Mouse (Mus musculus): Measurements from ENCODE around the gene Tirap. TPM values are rescaled to one million over a fixed set of nuclear protein-coding genes. Genes with fewer than 3 reads are reported as not detected.

The Tirap gene
- polyA plus RNA-seq (2014; fragmentation: Illumina TruSeq; extraction: RNeasy Lipid Tissue Mini Kit (QIAGEN cat#74804); ENCODE audit: low read depth, low replicate concordance): 7.5 TPM

DNA sequence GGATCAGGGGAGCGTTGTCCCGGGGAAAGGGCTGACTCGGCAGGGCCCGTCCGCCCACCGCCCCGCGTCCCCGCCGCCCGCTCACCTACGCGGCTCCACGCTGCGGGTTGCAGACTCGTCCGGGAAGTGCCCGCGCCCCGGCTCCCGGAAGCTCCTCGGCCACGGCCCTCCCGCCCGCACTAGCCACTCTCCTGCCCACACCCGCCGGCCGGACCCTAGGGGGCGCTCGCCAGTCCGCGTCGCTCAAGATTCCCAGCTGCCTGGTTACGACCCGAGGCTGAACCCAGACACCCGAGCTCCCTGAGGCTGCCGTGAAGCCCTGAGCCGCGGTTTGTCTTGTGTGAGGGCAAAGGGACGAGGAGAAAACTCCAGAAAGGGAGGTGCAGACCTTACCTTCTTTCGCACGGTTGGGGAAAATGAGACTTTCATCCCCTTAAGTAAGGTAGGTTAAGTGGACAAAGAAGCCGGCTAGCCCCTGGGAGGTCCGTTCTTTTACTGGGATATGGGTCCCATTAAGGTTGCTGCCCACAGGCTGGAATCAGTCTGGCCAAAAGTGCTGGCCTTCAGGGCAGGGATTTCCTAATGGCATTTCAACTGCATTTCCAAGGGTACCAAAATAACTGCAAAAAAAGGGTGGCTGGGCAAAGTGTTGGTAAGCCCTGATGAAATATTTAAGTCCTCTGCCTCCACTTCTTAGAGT is at the start of gene Tirap, which contains the start of gene Srpr:
TSS of gene Tirap (minus strand) at position 520 of the 700 bp plus-strand sequence.
TSS of gene Srpr (plus strand) at position 404 of the 700 bp plus-strand sequence.

DNA sequence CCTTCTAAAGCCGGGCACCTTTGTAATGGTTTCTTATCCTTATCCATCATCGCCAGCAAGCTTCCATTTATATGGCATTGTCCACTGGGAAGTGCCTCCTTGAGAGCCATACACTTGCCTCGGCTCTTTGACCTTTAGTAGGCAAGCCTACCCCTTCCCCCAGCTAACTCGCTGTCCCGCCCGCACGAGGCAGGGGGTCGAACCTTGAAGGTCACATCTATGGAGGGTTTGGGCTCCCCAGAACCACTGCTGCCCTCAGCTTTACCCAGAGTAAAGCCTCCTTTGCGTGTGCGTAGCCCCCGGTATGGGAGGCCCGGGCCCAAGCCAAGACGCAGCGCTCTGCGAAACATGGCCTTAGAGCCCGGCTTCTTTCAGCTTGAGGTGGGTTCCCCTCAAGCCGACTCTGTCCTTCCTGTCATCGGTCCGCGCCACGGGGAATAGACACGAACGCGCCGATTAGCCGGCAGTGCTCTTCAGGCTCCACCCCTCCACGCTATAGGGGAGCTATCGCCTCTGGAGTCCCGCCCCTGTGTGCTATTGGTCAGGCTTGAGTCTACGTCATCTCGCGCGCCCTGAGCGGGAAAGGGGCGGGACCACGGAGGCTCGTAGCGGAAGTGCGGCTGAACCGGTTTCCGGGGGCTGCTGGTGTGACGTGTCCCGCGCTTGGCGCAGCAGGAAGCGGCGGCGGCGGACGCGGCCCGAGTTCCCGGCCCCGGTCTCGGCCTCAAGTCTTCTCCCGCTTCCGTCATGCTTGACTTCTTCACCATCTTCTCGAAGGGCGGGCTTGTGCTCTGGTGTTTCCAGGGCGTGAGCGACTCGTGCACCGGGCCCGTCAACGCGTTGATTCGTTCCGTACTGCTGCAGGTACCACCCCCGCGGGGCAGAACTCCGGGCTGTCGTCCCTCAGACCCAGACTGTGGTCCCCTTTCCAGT is 10.7 kb upstream of the Tirap start, which contains the start of gene Foxred1:
TSS of gene Foxred1 (minus strand) at position 514 of the 933 bp plus-strand sequence.

DNA sequence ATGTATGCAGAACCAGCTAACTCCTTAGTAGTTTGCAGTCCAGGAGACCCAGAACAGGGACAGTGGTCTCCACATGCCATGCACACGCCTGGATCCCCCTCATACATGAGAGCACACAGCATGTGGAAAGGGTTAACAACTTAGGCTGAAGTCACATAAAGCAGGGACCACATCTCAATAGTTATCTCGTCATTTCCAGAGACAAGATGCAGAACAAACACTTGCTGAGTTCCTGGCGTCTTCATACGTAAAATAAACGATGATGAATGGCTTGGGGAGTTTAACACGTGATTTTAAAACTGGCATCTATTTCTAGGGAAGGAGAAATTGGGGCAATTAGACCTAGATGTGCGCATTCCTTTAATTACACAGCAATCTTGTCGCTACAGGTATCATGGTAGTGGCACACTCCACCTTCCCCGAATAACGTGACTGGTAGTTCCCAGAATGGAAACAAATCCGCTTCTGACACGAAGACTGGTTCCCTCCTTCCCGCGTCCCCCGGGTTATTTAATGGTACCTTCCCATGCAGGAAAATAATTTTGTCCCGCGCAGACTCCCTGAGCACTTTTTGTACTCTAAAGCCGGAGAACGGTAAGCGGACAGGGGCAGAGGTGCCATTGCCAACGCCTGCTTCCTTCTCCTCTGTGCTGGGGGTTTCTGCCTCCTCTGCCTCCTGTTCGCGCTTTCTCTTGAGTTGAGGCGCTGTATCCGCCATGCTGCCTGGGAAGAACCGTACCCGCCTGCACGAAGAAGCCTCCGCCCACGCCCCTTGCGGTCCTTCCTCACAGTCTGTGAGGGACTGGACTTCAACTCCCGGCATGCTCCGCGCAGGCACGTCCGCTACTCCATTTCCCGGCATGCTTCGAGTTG is 24.6 kb downstream of the Tirap start, which contains the start of gene Dcps:
TSS of gene Dcps (minus strand) at position 811 of the 873 bp plus-strand sequence.

Other genes starting within 250 kb of the Tirap start
- gene St3gal4, start 81.0 kb downstream of the Tirap start, polyA plus RNA-seq (2014; fragmentation: Illumina TruSeq; extraction: RNeasy Lipid Tissue Mini Kit (QIAGEN cat#74804); ENCODE audit: low read depth, low replicate concordance): 22.0 TPM
- gene Dcps, start 24.2 kb downstream of the Tirap start, polyA plus RNA-seq (2014; fragmentation: Illumina TruSeq; extraction: RNeasy Lipid Tissue Mini Kit (QIAGEN cat#74804); ENCODE audit: low read depth, low replicate concordance): 14.3 TPM
- gene Srpr, start 116 bp downstream of the Tirap start, polyA plus RNA-seq (2014; fragmentation: Illumina TruSeq; extraction: RNeasy Lipid Tissue Mini Kit (QIAGEN cat#74804); ENCODE audit: low read depth, low replicate concordance): 295 TPM
- gene Foxred1, start 10.8 kb upstream of the Tirap start, polyA plus RNA-seq (2014; fragmentation: Illumina TruSeq; extraction: RNeasy Lipid Tissue Mini Kit (QIAGEN cat#74804); ENCODE audit: low read depth, low replicate concordance): 18.3 TPM
- gene Fam118b, start 67.5 kb upstream of the Tirap start, polyA plus RNA-seq (2014; fragmentation: Illumina TruSeq; extraction: RNeasy Lipid Tissue Mini Kit (QIAGEN cat#74804); ENCODE audit: low read depth, low replicate concordance): 13.2 TPM
- 6.0 TPM for gene Rpusd4, start 67.6 kb upstream of the Tirap start, polyA plus RNA-seq (2014; fragmentation: Illumina TruSeq; extraction: RNeasy Lipid Tissue Mini Kit (QIAGEN cat#74804); ENCODE audit: low read depth, low replicate concordance)
- 5.1 TPM for gene Cdon, start 220.8 kb upstream of the Tirap start, polyA plus RNA-seq (2014; fragmentation: Illumina TruSeq; extraction: RNeasy Lipid Tissue Mini Kit (QIAGEN cat#74804); ENCODE audit: low read depth, low replicate concordance)